Mouse (Mus musculus) kidney, adult 2 months (tissue): Measurements from ENCODE around the gene Sh2d3c.

Experiments
- CTCF ChIP-seq: fragments of 200-500 bp; conservative IDR thresholded peaks from 2 replicates; pipeline ENCODE4 v1.5.1; 2011; ENCODE audit warnings: low read depth, mild to moderate bottlenecking, control low read depth, low read length, moderate library complexity, mixed read lengths; ENCODE audit not compliant: insufficient read depth, insufficient read length
- POLR2A ChIP-seq: fragments of 200-500 bp; IDR thresholded peaks from one replicate; pipeline ENCODE4 v1.6.1; 2011; ENCODE audit warnings: low read depth, low read length, control low read depth

DNA sequence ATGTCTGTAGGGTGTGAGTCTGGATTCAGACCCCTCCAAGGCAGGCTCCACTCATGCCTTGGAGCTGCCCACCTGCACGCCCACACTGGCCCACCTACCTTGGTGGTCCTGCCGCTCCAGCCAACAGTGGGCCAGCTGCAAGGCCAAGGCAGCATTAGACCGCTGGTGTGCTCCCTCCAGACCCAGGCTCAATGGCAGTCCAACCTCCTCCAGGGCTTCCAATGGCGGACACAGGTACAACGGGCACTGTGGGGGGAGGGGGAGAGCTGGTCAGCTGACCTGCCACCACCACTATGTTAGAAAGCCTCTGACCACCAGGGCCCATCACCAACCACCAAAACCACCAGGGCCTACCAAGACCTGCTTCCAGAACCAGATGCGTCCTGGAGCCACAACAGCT is 34.2 kb upstream of the Sh2d3c start:
- TF ChIP-seq CTCF = no peak
- TF ChIP-seq POLR2A = no peak
